Mouse (Mus musculus) forebrain, embryonic 11.5 days (tissue): Measurements from ENCODE around the gene Hivep2. TPM values are rescaled to one million over a fixed set of nuclear protein-coding genes. Genes with fewer than 3 reads are reported as not detected.

ENCODE experiments used
- ATAC-seq: fragments of 200-750 bp; cut with Nextera tagmentation; replicated peaks from 2 replicates; pipeline ENCODE4 v1.8.0; 2017; ENCODE audit warnings: moderate TSS enrichment; ENCODE audit not compliant: low FRiP score
- DNase-seq: peaks from one replicate; pipeline ENCODE4 v3.0.0-alpha.2; 2017; ENCODE audit warnings: low spot score
- H3K27ac ChIP-seq: fragments of 300-500 bp; sonication (generic); 2 replicates; pipeline ENCODE4 v1.5.1; 2014; ENCODE audit warnings: low read depth, low read length
- H3K27me3 ChIP-seq: fragments of 300-500 bp; sonication (generic); 2 replicates; pipeline ENCODE4 v1.6.1; 2014; ENCODE audit warnings: mild to moderate bottlenecking, low read length, mixed read lengths; ENCODE audit not compliant: control insufficient read depth, insufficient read depth
- H3K36me3 ChIP-seq: fragments of 300-500 bp; sonication (generic); 2 replicates; pipeline ENCODE4 v1.6.1; 2014; ENCODE audit warnings: mild to moderate bottlenecking, low read length, moderate library complexity, mixed read lengths; ENCODE audit not compliant: control insufficient read depth, insufficient read depth
- H3K4me1 ChIP-seq: fragments of 300-500 bp; sonication (generic); replicated peaks from 2 replicates; pipeline ENCODE4 v1.6.1; 2014; ENCODE audit warnings: low read length, mixed read lengths; ENCODE audit not compliant: control insufficient read depth, insufficient read depth
- H3K4me2 ChIP-seq: fragments of 300-500 bp; sonication (generic); 2 replicates; pipeline ENCODE4 v1.6.1; 2014; ENCODE audit warnings: low read depth, mild to moderate bottlenecking, low read length, moderate library complexity, mixed read lengths; ENCODE audit not compliant: severe bottlenecking
- H3K4me3 ChIP-seq: fragments of 300-500 bp; sonication (generic); 2 replicates; pipeline ENCODE4 v1.5.1; 2014; ENCODE audit warnings: low read depth, low read length
- H3K9ac ChIP-seq: fragments of 300-500 bp; sonication (generic); 2 replicates; pipeline ENCODE4 v1.6.1; 2014; ENCODE audit warnings: low read length
- H3K9me3 ChIP-seq: fragments of 300-500 bp; sonication (generic); 2 replicates; pipeline ENCODE4 v1.6.1; 2016; ENCODE audit warnings: low read length, mixed read lengths; ENCODE audit not compliant: control insufficient read depth
- WGBS: fragments of 180-500 bp; shearing (Covaris S2); extraction: QIAGEN DNeasy Blood & Tissue Kit; methylation state at CpG from one replicate; pipeline ENCODE4 v1.1.7; 2014; 5-methylcytosine and 5-hydroxymethylcytosine counted together
- polyA plus RNA-seq: library from polyadenylated mRNA; unstranded; fragments of >200 nt; fragmentation: Nextera tagmentation; extraction: Ambion mirVana; gene quantifications from 2 replicates; pipeline ENCODE4 v1.2.1, GENCODE M21; 2014

The Hivep2 gene
- polyA plus RNA-seq, 1 experiment from 2014 or later = 4.7 TPM

DNA sequence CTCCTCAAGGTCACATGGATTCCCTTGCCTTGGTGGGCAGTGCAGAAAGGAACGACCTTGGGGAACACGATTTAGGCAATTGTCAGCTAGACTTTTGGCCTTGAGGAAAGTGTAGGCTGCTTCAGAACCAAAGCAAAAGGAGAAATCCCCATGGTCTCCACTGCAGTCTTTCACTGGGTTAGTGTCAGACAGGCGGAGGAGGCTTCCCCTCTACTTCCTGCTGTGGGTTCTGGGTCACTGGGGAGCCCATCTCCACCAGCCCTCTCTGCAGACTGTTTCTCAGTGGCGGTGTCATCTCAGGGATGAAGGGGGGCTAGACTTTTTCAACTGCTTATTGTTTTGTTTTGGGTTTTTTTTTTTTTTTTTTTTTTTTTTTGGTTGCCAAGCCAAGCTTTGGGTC, 79.9 kb downstream of the Hivep2 start:
- Histone ChIP-seq H3K4me3 (no peak overlapping the region), H3K27ac (no peak overlapping the region), H3K27me3 (no peaks in the 10 kb centered on the region), H3K9ac (no peak overlapping the region), H3K4me2 (no peak overlapping the region), H3K9me3 (no peaks in the 10 kb centered on the region), H3K36me3 (no peaks in the 10 kb centered on the region), H3K4me1 (no peaks in the 10 kb centered on the region)
- DNase-seq (no peak), ATAC-seq (no peak)
- WGBS = 53% methylated on average over 4 of the region's 4 CpGs

DNA sequence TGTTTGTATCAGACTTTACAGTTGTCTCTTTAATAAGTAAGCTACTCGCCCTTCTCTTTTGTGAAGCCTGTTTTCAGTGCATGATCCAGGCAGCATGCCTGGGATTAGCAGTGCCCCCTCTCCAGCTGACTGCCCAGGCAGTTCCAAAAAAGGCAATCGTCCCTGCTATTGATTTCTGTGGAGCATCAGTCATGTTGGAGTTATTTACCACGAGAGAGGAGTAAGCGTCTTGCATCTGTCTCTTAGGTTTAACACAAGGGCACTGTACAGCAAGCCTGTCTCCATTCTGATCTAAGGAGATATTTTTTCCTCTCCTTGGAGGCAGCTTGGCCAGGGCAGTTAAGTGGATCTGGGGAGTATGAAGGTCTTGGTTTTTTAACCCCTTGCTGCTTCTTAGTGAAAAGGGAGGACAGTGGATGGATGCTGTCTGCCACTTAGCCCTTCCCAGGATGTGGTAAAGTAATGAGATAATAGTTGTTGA, 80.3 kb downstream of the Hivep2 start:
- H3K4me2 ChIP-seq = no peak overlapping the region
- no peaks in the 10 kb centered on the region for H3K9me3 ChIP-seq
- no peak overlapping the region for H3K9ac ChIP-seq
- no peaks in the 10 kb centered on the region for H3K27me3 ChIP-seq
- H3K4me3 ChIP-seq = no peak overlapping the region
- H3K4me1 ChIP-seq = no peaks in the 10 kb centered on the region
- DNase-seq (no peak), ATAC-seq (no peak)
- 33% methylated on average over 4 of the region's 4 CpGs for WGBS
- no peak overlapping the region for H3K27ac ChIP-seq
- no peaks in the 10 kb centered on the region for H3K36me3 ChIP-seq

DNA sequence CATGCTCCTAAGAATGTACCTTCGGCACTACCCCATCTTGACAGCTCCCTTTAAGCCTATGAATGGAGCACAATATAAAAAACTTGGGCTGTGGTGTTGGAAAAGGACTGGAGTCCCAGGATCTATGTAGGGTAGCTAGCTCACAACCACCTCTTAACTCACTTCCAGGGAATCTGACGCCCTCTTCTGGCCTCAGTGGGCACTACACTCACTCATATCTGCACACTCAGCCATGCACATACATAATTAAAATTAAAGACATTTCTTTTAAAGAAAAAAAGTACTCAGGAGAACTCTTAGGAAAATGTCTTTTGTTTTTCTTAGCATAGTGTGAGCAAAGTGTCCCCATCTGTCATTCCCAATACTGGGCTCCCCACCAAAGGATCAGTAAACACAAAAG, 81.1 kb downstream of the Hivep2 start:
- H3K4me1 ChIP-seq = no peaks in the 10 kb centered on the region
- H3K9me3 ChIP-seq = no peaks in the 10 kb centered on the region
- no peaks in the 10 kb centered on the region for H3K27me3 ChIP-seq
- ATAC-seq (no peak), DNase-seq (no peak)
- no peak overlapping the region for H3K4me2 ChIP-seq
- H3K9ac ChIP-seq = no peak overlapping the region
- no peak overlapping the region for H3K4me3 ChIP-seq
- no peaks in the 10 kb centered on the region for H3K36me3 ChIP-seq
- WGBS = 63% methylated on average over 2 of the region's 2 CpGs
- no peak overlapping the region for H3K27ac ChIP-seq

DNA sequence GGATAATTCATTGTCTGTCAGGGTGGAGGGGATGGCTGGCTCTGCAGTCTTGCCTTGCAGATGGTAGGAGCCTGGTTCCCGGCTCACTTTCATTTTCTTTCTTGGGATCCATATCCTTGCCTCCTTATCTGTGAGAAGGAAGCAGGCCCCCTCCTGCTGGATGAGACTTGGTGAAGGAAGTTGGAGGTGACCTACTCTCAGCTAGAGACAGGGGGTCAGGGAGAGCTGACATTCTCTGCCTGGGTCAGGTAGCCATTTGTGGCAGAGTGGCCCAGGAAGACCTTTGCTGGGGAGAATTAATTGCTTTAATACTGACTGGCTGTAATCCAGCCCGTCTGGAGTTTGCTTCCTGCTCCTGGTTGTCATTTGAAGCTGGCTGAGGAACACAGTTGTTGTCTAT, 81.8 kb downstream of the Hivep2 start:
- Histone ChIP-seq H3K9me3 (no peaks in the 10 kb centered on the region), H3K27ac (no peak overlapping the region), H3K4me2 (no peak overlapping the region), H3K27me3 (no peaks in the 10 kb centered on the region), H3K9ac (no peak overlapping the region), H3K4me3 (no peak overlapping the region), H3K36me3 (no peaks in the 10 kb centered on the region), H3K4me1 (no peaks in the 10 kb centered on the region)
- no peak for ATAC-seq
- 54% methylated on average over 2 of the region's 2 CpGs for WGBS
- no peak for DNase-seq

DNA sequence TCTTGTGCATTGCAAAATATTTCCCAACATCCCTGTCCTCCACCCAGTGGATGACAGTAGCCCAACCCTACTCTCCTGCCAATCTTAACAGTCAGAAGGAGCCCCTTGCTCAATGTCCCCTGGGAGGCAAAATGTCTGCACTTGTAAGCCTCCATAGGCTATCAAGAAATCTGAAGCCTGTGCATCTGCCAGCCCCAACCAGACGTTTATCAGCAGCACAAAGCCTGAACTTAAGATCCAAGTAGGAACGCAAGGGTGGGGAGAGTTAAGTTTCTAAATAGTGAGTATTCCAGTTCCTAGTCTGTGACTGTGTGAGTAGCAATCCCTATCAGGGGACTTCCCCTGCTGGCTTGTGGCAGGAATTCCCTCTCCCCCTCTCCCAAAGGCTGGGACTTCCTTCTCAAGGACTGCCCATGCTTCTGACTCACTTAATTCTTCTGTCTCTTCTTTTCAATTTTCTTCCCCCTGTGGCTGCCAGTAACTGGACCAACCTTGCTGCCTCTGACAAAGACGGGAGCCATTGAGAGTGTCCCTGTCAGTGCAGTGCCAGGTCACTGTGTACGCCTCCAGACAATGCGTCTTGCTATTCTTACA, 82.5 kb downstream of the Hivep2 start:
- ATAC-seq (no peak), DNase-seq (no peak)
- no peaks in the 10 kb centered on the region for H3K36me3 ChIP-seq
- no peak overlapping the region for H3K4me3 ChIP-seq
- no peak overlapping the region for H3K9ac ChIP-seq
- H3K4me2 ChIP-seq = no peak overlapping the region
- 72% methylated on average over 5 of the region's 5 CpGs for WGBS
- H3K9me3 ChIP-seq = no peaks in the 10 kb centered on the region
- no peaks in the 10 kb centered on the region for H3K27me3 ChIP-seq
- no peaks in the 10 kb centered on the region for H3K4me1 ChIP-seq
- no peak overlapping the region for H3K27ac ChIP-seq

DNA sequence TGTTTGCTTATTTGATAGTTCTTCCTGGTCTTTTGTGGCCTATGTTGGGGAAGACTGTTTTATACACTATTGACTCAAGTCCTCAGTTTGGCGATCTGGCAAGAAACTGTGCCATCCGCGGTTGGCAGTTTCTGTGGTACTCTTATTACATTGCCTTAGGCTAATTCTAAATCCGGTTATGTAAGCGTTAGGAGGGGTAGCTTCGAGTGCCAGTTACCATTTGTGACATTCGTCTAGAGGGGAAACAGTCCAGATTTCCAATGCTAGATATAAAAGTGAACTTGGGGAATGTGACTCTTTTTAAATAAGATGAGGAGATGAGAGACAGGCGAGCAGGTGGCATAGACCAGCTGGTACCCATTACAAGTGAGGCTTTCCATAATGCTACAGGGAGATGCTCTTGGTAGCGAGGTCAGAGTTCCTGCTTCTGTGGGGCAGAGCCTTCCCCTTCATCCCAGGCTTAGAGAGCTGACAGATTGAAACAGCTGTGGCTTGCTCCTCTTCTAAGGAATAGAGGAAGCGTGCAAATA, 83.1 kb downstream of the Hivep2 start:
- Histone ChIP-seq H3K36me3 (no peaks in the 10 kb centered on the region), H3K27me3 (no peaks in the 10 kb centered on the region), H3K9me3 (no peaks in the 10 kb centered on the region), H3K27ac (no peak overlapping the region), H3K4me1 (no peaks in the 10 kb centered on the region), H3K9ac (no peak overlapping the region), H3K4me3 (no peak overlapping the region), H3K4me2 (no peak overlapping the region)
- WGBS = 76% methylated on average over 10 of the region's 10 CpGs
- DNase-seq (no peak), ATAC-seq (no peak)

DNA sequence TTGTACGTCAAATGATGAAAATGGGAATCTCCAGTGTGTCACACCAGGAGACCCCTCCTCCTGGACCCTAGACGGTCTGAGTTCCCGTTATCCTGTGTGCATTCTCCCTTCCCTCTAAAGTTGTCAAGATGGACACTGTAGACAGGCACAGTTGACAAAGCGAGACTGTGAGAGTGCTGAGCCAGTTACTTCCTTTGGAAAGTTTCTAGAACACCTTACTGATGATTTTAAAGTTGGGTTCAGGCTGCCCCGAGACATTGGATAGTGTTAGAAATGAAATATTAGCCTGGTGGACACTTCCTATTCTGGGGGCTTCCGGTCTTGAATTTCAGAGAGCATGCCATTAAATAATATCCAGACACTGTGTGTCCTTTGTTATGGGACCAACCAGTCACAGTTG, 83.8 kb downstream of the Hivep2 start:
- Histone ChIP-seq H3K4me2 (no peak overlapping the region), H3K4me3 (no peak overlapping the region), H3K36me3 (no peaks in the 10 kb centered on the region), H3K27ac (no peak overlapping the region), H3K27me3 (no peaks in the 10 kb centered on the region), H3K9ac (no peak overlapping the region), H3K4me1 (no peaks in the 10 kb centered on the region), H3K9me3 (no peaks in the 10 kb centered on the region)
- 85% methylated on average over 6 of the region's 6 CpGs for WGBS
- ATAC-seq = no peak
- no peak for DNase-seq

DNA sequence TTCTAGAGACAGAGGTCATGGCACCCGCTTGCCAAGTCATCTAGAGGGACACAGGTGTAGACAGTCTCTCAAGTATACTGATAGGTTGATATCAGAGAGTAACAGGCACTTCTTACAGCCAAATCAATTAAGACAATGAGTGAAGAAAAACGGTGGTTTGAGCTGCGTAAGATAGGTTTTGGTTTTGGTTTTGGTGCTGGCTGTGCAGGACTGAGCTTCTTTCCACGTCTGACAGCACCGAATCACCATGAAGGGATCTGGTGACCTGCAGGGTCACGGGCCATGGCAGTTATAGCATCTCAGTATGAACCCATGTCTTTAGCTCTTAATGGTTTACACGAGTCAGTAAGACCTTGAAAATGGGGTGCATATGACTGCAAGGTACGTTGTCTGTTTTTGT, 84.7 kb downstream of the Hivep2 start:
- H3K9me3 ChIP-seq = no peaks in the 10 kb centered on the region
- no peak overlapping the region for H3K4me3 ChIP-seq
- no peak overlapping the region for H3K9ac ChIP-seq
- no peak overlapping the region for H3K27ac ChIP-seq
- peaks cover 3% of the 10 kb centered on the region; the same call in 1 of the 2 replicates for H3K4me1 ChIP-seq
- ATAC-seq (no peak), DNase-seq (no peak)
- no peak overlapping the region for H3K4me2 ChIP-seq
- no peaks in the 10 kb centered on the region for H3K36me3 ChIP-seq
- H3K27me3 ChIP-seq = no peaks in the 10 kb centered on the region
- 89% methylated on average over 8 of the region's 8 CpGs for WGBS

DNA sequence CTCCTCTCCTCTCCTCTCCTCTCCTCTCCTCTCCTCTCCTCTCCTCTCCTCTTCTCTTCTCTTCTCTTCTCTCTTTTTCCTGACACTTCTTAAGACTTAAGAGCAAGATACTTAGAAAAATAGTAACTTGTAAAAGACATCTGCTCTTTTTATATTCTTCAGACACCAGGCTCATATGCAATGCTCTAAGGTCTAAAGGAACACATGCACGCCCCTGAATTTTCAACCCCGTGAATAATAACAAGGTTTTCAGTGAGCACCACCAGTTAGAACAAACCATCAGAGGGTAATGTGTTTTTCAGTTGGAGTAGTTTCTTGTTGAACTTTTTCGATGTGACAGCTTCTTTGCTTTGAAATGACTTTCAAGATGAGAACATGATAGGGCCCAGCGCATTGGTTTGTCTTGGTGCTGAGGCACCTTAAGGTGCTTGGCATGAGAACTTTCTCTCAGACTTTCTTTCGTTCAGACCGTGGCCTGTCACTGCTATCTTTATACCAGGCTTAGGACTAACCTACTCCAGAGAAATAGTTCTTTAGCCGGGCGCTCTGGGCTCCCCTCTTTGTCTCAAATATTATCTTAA, 86.3 kb downstream of the Hivep2 start:
- Histone ChIP-seq H3K27ac (no peak overlapping the region), H3K9ac (no peak overlapping the region), H3K4me1 (peaks cover 15% of the 10 kb centered on the region), H3K36me3 (no peaks in the 10 kb centered on the region), H3K4me2 (no peak overlapping the region), H3K4me3 (no peak overlapping the region), H3K9me3 (no peaks in the 10 kb centered on the region), H3K27me3 (no peaks in the 10 kb centered on the region)
- no peak for DNase-seq
- ATAC-seq = no peak
- WGBS = 92% methylated on average over 8 of the region's 8 CpGs
